Mouse (Mus musculus) kidney, embryonic 15.5 days (tissue): Measurements from ENCODE around the gene Gper1. TPM values are rescaled to one million over a fixed set of nuclear protein-coding genes. Genes with fewer than 3 reads are reported as not detected.
"Not testable (repeated sequence)": the region's sequence is repeated elsewhere in the genome, so short reads cannot be mapped to it uniquely, and the experiment has no call there.

Source experiments
- ATAC-seq: fragments of 200-750 bp; cut with Nextera tagmentation; replicated peaks from 2 replicates; pipeline ENCODE4 v1.8.0; 2017; ENCODE audit warnings: moderate TSS enrichment; ENCODE audit not compliant: low FRiP score
- H3K27ac ChIP-seq: fragments of 300-500 bp; sonication (generic); 2 replicates; pipeline ENCODE4 v1.5.1; 2015; ENCODE audit warnings: mild to moderate bottlenecking, inconsistent platforms
- H3K27me3 ChIP-seq: fragments of 300-500 bp; sonication (generic); 2 replicates; pipeline ENCODE4 v1.6.1; 2015; ENCODE audit warnings: inconsistent platforms
- H3K36me3 ChIP-seq: fragments of 300-500 bp; sonication (generic); 2 replicates; pipeline ENCODE4 v1.6.1; 2015; ENCODE audit warnings: inconsistent platforms
- H3K4me1 ChIP-seq: fragments of 300-500 bp; sonication (generic); 2 replicates; pipeline ENCODE4 v1.6.1; 2015; ENCODE audit warnings: inconsistent platforms
- H3K4me2 ChIP-seq: fragments of 300-500 bp; sonication (generic); 2 replicates; pipeline ENCODE4 v1.6.1; 2015; ENCODE audit warnings: moderate library complexity, mild to moderate bottlenecking, inconsistent platforms
- H3K4me3 ChIP-seq: fragments of 300-500 bp; sonication (generic); replicated peaks from 2 replicates; pipeline ENCODE4 v1.5.1; 2015; ENCODE audit warnings: mild to moderate bottlenecking, inconsistent platforms
- H3K9ac ChIP-seq: fragments of 300-500 bp; sonication (generic); 2 replicates; pipeline ENCODE4 v1.6.1; 2015; ENCODE audit warnings: mild to moderate bottlenecking, inconsistent platforms
- H3K9me3 ChIP-seq: fragments of 300-500 bp; sonication (generic); replicated peaks from 2 replicates; pipeline ENCODE4 v1.6.1; 2016; ENCODE audit warnings: inconsistent platforms
- WGBS: fragments of 180-500 bp; shearing (Covaris S2); methylation state at CpG from one replicate; pipeline ENCODE4 v1.1.7; 2015; ENCODE audit warnings: mixed read lengths; 5-methylcytosine and 5-hydroxymethylcytosine counted together
- polyA plus RNA-seq: library from polyadenylated mRNA; unstranded; fragments of >200 nt; fragmentation: Nextera tagmentation; extraction: Ambion mirVana; gene quantifications from 2 replicates; pipeline ENCODE4 v1.2.1, GENCODE M21; 2015

Gene Gper1
- polyA plus RNA-seq, 1 experiment from 2014 or later, result 5.1 TPM

DNA sequence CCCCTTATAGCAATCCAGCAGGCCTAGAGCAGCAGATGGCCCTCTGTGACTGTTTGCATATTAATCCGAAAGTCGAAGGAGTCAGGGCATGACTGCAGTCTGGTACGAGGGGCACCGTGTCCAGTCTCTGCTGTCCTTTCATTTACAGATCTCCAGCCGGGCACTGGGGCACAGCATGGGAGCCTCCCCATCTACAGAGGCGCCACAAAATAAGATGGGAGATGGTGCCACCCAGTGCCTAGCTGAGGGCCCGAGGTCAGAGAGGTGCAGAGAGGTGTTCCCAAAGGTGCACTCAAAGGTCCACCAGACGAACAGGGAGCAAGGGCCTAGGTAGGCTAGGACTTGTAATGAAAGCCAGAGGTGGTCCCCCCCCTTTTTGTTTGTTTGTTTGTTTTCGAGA lies 39.7 kb upstream of the Gper1 start:
- peaks cover 90% of the 10 kb centered on the region for H3K4me1 ChIP-seq
- no peak for ATAC-seq
- no peak overlapping the region for H3K4me3 ChIP-seq
- 0 out of 2 replicates have a peak overlapping the region, but pooled peaks have one; percentile 93 for H3K4me2 ChIP-seq
- H3K9me3 ChIP-seq, result no peaks in the 10 kb centered on the region
- 83% methylated on average over 9 of the region's 9 CpGs for WGBS
- H3K27ac ChIP-seq, result peak overlapping the region; percentile 77
- no peak overlapping the region for H3K9ac ChIP-seq
- no peaks in the 10 kb centered on the region for H3K27me3 ChIP-seq
- no peaks in the 10 kb centered on the region for H3K36me3 ChIP-seq

DNA sequence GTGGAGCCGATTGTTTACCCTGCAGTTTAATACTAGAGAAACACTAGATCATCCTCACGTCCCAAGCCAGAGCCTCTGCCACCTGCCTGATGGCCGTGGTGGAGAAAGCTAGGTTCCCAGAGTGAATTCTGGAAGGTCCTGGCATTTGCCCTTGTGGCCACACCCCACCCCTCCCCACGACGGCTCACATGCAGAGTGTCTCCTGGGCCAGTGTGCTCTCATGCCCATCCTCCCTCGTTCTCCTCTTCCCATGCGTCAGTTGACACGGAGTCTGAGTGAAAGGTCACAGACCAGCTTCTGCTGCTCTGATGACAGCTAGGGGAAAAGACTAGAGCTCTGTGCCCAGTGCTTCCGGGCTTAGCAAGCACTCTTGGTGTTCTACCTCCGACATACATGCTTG lies 38.4 kb upstream of the Gper1 start:
- H3K27me3 ChIP-seq, result no peaks in the 10 kb centered on the region
- no peak overlapping the region for H3K9ac ChIP-seq
- H3K27ac ChIP-seq, result peak overlapping the region; percentile 77
- peak overlapping the region; percentile 20 for H3K4me2 ChIP-seq
- no peaks in the 10 kb centered on the region for H3K36me3 ChIP-seq
- H3K4me1 ChIP-seq, result peaks cover 90% of the 10 kb centered on the region
- WGBS, result 21% methylated on average over 10 of the region's 10 CpGs
- no peak overlapping the region for H3K4me3 ChIP-seq
- 0 out of 2 replicates have a peak, but pooled peaks have one; percentile 22 for ATAC-seq
- no peaks in the 10 kb centered on the region for H3K9me3 ChIP-seq

DNA sequence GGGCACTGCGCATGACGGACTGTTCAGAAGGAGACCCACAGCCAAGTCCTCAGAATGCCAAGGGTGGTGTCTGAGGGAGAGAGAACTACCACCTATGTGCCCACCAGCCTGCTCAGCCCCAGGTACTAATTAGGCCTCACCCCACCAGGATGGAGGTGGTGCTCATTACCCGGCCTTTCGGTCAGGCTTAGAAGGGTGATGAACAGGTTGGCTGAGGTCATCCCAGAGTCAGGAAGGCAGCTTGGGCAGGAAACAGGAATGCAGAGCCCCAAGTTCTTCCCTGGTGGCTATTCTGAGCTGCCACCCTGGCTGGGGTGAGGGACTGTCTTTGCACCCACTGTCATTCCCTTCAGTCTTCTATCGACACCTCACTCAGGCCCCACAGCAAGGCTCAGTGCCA lies 36.9 kb upstream of the Gper1 start:
- H3K9me3 ChIP-seq, result no peaks in the 10 kb centered on the region
- WGBS, result 93% methylated on average over 5 of the region's 5 CpGs
- H3K4me1 ChIP-seq, result peaks cover 89% of the 10 kb centered on the region

GRCm38 (mm10) chr5:139387329-139388194 lies 35.4 kb upstream of the Gper1 start:
- Histone ChIP-seq H3K36me3 (peaks cover under 1% of the 10 kb centered on the region; the same call in 1 of the 2 replicates), H3K9me3 (no peaks in the 10 kb centered on the region), H3K27ac (peak overlapping the region; percentile 85), H3K27me3 (no peaks in the 10 kb centered on the region), H3K4me1 (peaks cover 90% of the 10 kb centered on the region), H3K4me2 (no peak overlapping the region), H3K9ac (no peak overlapping the region), H3K4me3 (no peak overlapping the region)
- ATAC-seq, result no peak
- WGBS, result 65% methylated on average over 10 of the region's 10 CpGs

More for the DNA sequence above, 36.9 kb upstream of the Gper1 start:
- Histone ChIP-seq H3K27ac (no peak overlapping the region), H3K27me3 (no peaks in the 10 kb centered on the region), H3K4me3 (no peak overlapping the region), H3K4me2 (no peak overlapping the region), H3K9ac (no peak overlapping the region), H3K36me3 (no peaks in the 10 kb centered on the region)
- no peak for ATAC-seq

- peaks cover 5% of the 10 kb centered on the region; the same call in 1 of the 2 replicates for H3K36me3 ChIP-seq
- 0 out of 2 replicates have a peak overlapping the region, but pooled peaks have one; percentile 21 for H3K9ac ChIP-seq
- peak overlapping the region; percentile 85 for H3K27ac ChIP-seq
- peaks cover 85% of the 10 kb centered on the region for H3K4me1 ChIP-seq
- no peak for ATAC-seq
- no peak overlapping the region for H3K4me2 ChIP-seq
- WGBS, result 38% methylated on average over 4 of the region's 4 CpGs
- no peaks in the 10 kb centered on the region for H3K27me3 ChIP-seq
- no peaks in the 10 kb centered on the region for H3K9me3 ChIP-seq
- no peak overlapping the region for H3K4me3 ChIP-seq
These were observed 34.8 kb upstream of the Gper1 start for GRCm38 (mm10) chr5:139388195-139388570.

DNA sequence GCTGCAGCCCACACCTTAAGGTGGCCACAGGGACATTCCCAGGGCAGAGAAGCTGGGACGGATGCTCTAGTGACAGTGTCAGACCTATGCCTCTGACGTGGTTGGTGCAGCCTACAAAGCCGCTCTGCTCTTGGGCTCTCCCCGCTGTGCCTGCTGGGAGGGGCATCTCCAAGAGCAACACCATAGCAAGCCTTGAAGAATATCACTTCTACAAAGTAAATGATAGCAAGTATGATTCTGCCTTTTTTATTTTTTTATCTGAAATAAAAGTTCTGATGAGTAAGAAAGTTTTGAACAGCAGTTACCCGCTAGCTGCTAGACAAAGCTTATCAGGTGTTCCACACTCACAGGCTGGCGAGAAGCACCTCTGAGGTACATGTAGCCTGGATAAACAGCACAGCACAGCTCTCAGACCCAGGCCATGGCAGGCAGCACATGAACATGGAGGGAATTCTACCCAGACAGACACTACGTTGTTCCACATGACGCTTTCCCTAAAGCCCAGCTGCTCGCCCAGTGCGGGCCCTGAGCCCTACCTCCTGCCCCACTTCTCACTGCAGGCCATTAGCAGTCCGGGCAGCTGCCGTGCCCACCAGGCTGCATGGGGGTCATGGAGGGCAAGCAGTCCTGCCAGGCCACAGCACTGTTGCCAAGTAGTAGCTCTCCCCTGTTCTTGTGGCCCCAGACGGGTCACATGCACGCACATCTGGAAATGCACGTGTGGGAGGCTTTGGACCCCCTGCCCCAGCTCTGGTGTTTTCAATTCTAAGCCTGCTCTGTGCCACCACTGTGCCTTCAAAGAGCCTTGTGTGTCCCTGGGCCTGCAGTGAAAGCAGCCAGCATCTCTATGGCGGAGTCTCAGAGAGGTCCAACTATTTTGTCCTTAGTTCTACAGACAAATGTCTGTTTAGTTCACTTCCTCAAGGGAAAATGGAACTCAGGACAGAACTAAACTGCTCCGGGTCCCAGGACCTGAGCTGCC lies 34.0 kb upstream of the Gper1 start:
- Histone ChIP-seq H3K9ac (0 out of 2 replicates have a peak overlapping the region, but pooled peaks have one; percentile 21), H3K27ac (peak overlapping the region; percentile 85), H3K27me3 (no peaks in the 10 kb centered on the region), H3K4me2 (no peak overlapping the region), H3K4me3 (no peak overlapping the region), H3K4me1 (peaks cover 78% of the 10 kb centered on the region), H3K36me3 (peaks cover 5% of the 10 kb centered on the region; the same call in 1 of the 2 replicates), H3K9me3 (no peaks in the 10 kb centered on the region)
- WGBS, result 59% methylated on average over 17 of the region's 17 CpGs
- ATAC-seq, result no peak

- H3K4me1 ChIP-seq, result peaks cover 76% of the 10 kb centered on the region
- H3K9ac ChIP-seq, result 0 out of 2 replicates have a peak overlapping the region, but pooled peaks have one; percentile 21
- H3K27ac ChIP-seq, result peak overlapping the region; percentile 85
- no peaks in the 10 kb centered on the region for H3K27me3 ChIP-seq
- ATAC-seq, result peak; percentile 75
- H3K36me3 ChIP-seq, result peaks cover 5% of the 10 kb centered on the region; the same call in 1 of the 2 replicates
- WGBS, result 23% methylated on average over 6 of the region's 6 CpGs
- no peaks in the 10 kb centered on the region for H3K9me3 ChIP-seq
- H3K4me3 ChIP-seq, result no peak overlapping the region
- H3K4me2 ChIP-seq, result no peak overlapping the region
These were observed 33.3 kb upstream of the Gper1 start for GRCm38 (mm10) chr5:139389676-139390061.

- Histone ChIP-seq H3K27ac (0 out of 2 replicates have a peak overlapping the region, but pooled peaks have one; percentile 85), H3K4me1 (peaks cover 67% of the 10 kb centered on the region)
- not testable (repeated sequence) for ATAC-seq, H3K9me3 ChIP-seq, H3K4me3 ChIP-seq, H3K36me3 ChIP-seq, H3K9ac ChIP-seq, H3K4me2 ChIP-seq, H3K27me3 ChIP-seq
- WGBS, result 74% methylated on average over 5 of the region's 5 CpGs
These were observed 32.4 kb upstream of the Gper1 start for GRCm38 (mm10) chr5:139390324-139391119.

- H3K4me2 ChIP-seq, result no peak overlapping the region
- H3K9ac ChIP-seq, result peak overlapping the region; percentile 26; the same call in 1 of the 2 replicates
- WGBS, result 72% methylated on average over 11 of the region's 11 CpGs
- H3K4me1 ChIP-seq, result peaks cover 62% of the 10 kb centered on the region
- H3K27ac ChIP-seq, result peak overlapping the region; percentile 37; the same call in 1 of the 2 replicates
- H3K36me3 ChIP-seq, result peaks cover 5% of the 10 kb centered on the region; the same call in 1 of the 2 replicates
- H3K9me3 ChIP-seq, result no peaks in the 10 kb centered on the region
- ATAC-seq, result no peak
- no peak overlapping the region for H3K4me3 ChIP-seq
- no peaks in the 10 kb centered on the region for H3K27me3 ChIP-seq
These were observed 31.5 kb upstream of the Gper1 start for GRCm38 (mm10) chr5:139391309-139391990.

DNA sequence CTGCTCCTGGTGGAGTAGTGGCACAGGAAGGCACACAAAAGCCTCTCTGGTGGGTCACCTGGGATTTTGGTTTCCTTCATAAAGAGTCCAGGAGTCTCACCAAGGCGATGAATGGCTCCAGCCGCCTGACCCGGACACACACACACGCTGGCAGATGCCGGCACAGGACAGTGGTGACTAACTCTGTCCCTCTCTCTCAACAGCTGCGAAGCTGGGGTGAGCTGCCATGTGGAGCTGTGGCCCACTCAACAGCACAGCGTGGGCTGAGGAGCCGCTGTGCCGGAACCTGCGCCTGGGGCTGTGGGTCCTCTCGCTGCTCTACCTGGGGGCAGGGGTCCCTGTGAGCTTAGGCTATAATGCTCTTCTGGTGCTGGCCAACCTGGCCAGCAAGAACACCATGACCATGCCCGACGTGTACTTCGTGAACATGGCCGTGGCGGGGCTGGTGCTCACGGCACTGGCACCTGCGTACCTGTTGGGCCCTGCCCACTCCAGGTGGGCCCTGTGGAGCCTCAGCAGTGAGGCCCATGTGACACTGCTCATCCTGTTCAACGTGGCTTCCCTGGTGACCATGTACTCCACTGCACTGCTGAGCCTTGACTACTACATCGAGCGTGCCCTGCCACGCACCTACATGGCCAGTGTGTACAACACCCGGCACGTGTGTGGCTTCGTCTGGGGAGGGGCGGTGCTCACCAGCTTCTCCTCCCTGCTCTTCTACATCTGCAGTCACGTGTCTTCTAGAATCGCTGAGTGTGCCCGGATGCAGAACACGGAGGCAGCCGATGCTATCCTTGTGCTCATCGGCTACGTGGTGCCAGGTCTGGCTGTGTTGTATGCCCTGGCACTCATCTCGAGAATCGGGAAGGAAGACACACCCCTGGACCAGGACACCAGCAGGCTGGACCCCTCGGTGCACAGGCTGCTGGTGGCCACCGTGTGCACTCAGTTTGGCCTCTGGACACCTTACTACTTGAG lies 30.4 kb upstream of the Gper1 start:
- Histone ChIP-seq H3K9ac (0 out of 2 replicates have a peak overlapping the region, but pooled peaks have one; percentile 26), H3K36me3 (peaks cover 5% of the 10 kb centered on the region; the same call in 1 of the 2 replicates), H3K4me3 (no peak overlapping the region), H3K4me2 (no peak overlapping the region), H3K4me1 (peaks cover 58% of the 10 kb centered on the region), H3K27me3 (no peaks in the 10 kb centered on the region), H3K27ac (0 out of 2 replicates have a peak overlapping the region, but pooled peaks have one; percentile 37), H3K9me3 (no peaks in the 10 kb centered on the region)
- 91% methylated on average over 37 of the region's 37 CpGs for WGBS
- no peak for ATAC-seq
